Mouse (Mus musculus) CH12.LX (cell line): ENCODE measurements around the gene Cog1. TPM values are rescaled to one million over a fixed set of nuclear protein-coding genes. Genes with fewer than 3 reads are reported as not detected.

ENCODE experiments used
- DNase-seq: peaks from one replicate; pipeline ENCODE4 v3.0.0-alpha.2; 2013; ENCODE audit errors: extremely low read depth
- H3K27ac ChIP-seq: 2 replicates; pipeline ENCODE4 v1.5.1; 2012; ENCODE audit warnings: low read depth, mild to moderate bottlenecking, control low read depth, moderate library complexity; ENCODE audit not compliant: insufficient read depth
- H3K27me3 ChIP-seq: replicated peaks from 2 replicates; pipeline ENCODE3; 2012; ENCODE audit warnings: inconsistent platforms
- H3K36me3 ChIP-seq, 2 experiments: replicated peaks in 1 of 2; 2 replicates each; pipeline versions ENCODE3 to v1.6.1; 2012; ENCODE audit warnings: inconsistent platforms in 1 of 2, low read length in 1 of 2, mild to moderate bottlenecking in 1 of 2, mixed read lengths in 1 of 2, moderate library complexity in 1 of 2; ENCODE audit not compliant: control insufficient read depth in 1 of 2, insufficient read depth in 1 of 2
- H3K4me1 ChIP-seq, 2 experiments: 2 replicates each; pipeline ENCODE4 v1.6.1; 2012; ENCODE audit warnings: inconsistent platforms in 1 of 2, moderate library complexity in 1 of 2; ENCODE audit not compliant: insufficient read depth in 2 of 2, control insufficient read depth in 1 of 2
- H3K4me2 ChIP-seq: 2 replicates; pipeline ENCODE4 v1.6.1; 2012; ENCODE audit warnings: low read depth, mild to moderate bottlenecking, control low read depth; ENCODE audit not compliant: poor library complexity, insufficient read depth, severe bottlenecking
- H3K4me3 ChIP-seq, 3 experiments: fragments of 150-350 bp in 1 of 3; sonication (generic) in 1 of 3; replicated peaks in 1 of 3; 2 replicates each; pipeline versions ENCODE3 to v1.5.1; 2011 to 2012; ENCODE audit warnings: low read depth in 2 of 3, low read length in 2 of 3, mild to moderate bottlenecking in 2 of 3, moderate library complexity in 2 of 3, control low read depth in 1 of 3, improper control_type of control experiment in 1 of 3, inconsistent platforms in 1 of 3, mixed read lengths in 1 of 3; ENCODE audit not compliant: poor library complexity in 1 of 3
- H3K79me2 ChIP-seq: replicated peaks from 2 replicates; pipeline ENCODE4 v1.6.1; 2012; ENCODE audit warnings: mild to moderate bottlenecking, moderate library complexity; ENCODE audit not compliant: control insufficient read depth, poor library complexity, insufficient read depth, severe bottlenecking; ENCODE audit errors: extremely low read depth
- H3K9ac ChIP-seq: 2 replicates; pipeline ENCODE4 v1.6.1; 2012; ENCODE audit warnings: low read depth, mild to moderate bottlenecking, control low read depth, moderate library complexity; ENCODE audit not compliant: insufficient read depth
- H3K9me3 ChIP-seq: replicated peaks from 2 replicates; pipeline ENCODE3; 2012; ENCODE audit warnings: low read length, inconsistent platforms, mixed read lengths
- CHD1 ChIP-seq: IDR thresholded peaks from 2 replicates; pipeline ENCODE4 v1.6.1; 2012; ENCODE audit warnings: low read depth, low read length, improper control_type of control experiment, inconsistent platforms
- CTCF ChIP-seq, 2 experiments: IDR thresholded peaks in 1 of 2; conservative IDR thresholded peaks in 1 of 2; 2 replicates each; pipeline ENCODE4 v1.5.1; 2011 to 2012; ENCODE audit warnings: low read depth in 2 of 2, low read length in 2 of 2, improper control_type of control experiment in 1 of 2, inconsistent platforms in 1 of 2, mild to moderate bottlenecking in 1 of 2, moderate library complexity in 1 of 2
- E2F4 ChIP-seq: IDR thresholded peaks from 2 replicates; pipeline ENCODE4 v1.6.1; 2011; ENCODE audit warnings: low read depth, low read length, improper control_type of control experiment; ENCODE audit not compliant: insufficient replicate concordance
- EP300 ChIP-seq: IDR thresholded peaks from 2 replicates; pipeline ENCODE4 v1.6.1; 2011; ENCODE audit warnings: low read length, improper control_type of control experiment
- GABPA ChIP-seq: IDR thresholded peaks from 2 replicates; pipeline ENCODE4 v1.6.1; 2012; ENCODE audit warnings: low read depth, low read length, improper control_type of control experiment, inconsistent platforms; ENCODE audit not compliant: insufficient replicate concordance
- HCFC1 ChIP-seq: IDR thresholded peaks from 2 replicates; pipeline ENCODE4 v1.6.1; 2012; ENCODE audit warnings: low read depth, mild to moderate bottlenecking, inconsistent platforms, low read length, improper control_type of control experiment
- JUND ChIP-seq: conservative IDR thresholded peaks from 2 replicates; pipeline ENCODE4 v1.6.1; 2011; ENCODE audit warnings: low read depth, low read length, improper control_type of control experiment
- MAFK ChIP-seq: IDR thresholded peaks from 2 replicates; pipeline ENCODE4 v1.6.1; 2011; ENCODE audit warnings: low read length, improper control_type of control experiment; ENCODE audit not compliant: insufficient replicate concordance
- MAX ChIP-seq: IDR thresholded peaks from 2 replicates; pipeline ENCODE4 v1.6.1; 2011; ENCODE audit warnings: low read length, improper control_type of control experiment
- MAZ ChIP-seq: IDR thresholded peaks from 2 replicates; pipeline ENCODE4 v1.6.1; 2012; ENCODE audit warnings: low read depth, mild to moderate bottlenecking, inconsistent platforms, low read length, improper control_type of control experiment, moderate library complexity
- MXI1 ChIP-seq: IDR thresholded peaks from 2 replicates; pipeline ENCODE4 v1.6.1; 2011; ENCODE audit warnings: mild to moderate bottlenecking, low read depth, low read length, improper control_type of control experiment
- NRF1 ChIP-seq: IDR thresholded peaks from 2 replicates; pipeline ENCODE4 v1.6.1; 2014; ENCODE audit warnings: low read depth, mild to moderate bottlenecking, inconsistent platforms, low read length, improper control_type of control experiment, moderate library complexity
- SMC3 ChIP-seq: IDR thresholded peaks from 2 replicates; pipeline ENCODE4 v1.6.1; 2011; ENCODE audit warnings: low read depth, low read length, improper control_type of control experiment
- TBP ChIP-seq: conservative IDR thresholded peaks from 2 replicates; pipeline ENCODE4 v1.6.1; 2011; ENCODE audit warnings: low read depth, low read length, improper control_type of control experiment
- TCF12 ChIP-seq: IDR thresholded peaks from 2 replicates; pipeline ENCODE4 v1.6.1; 2014; ENCODE audit warnings: low read depth, mild to moderate bottlenecking, inconsistent platforms, low read length, improper control_type of control experiment
- USF2 ChIP-seq: conservative IDR thresholded peaks from 2 replicates; pipeline ENCODE4 v1.6.1; 2011; ENCODE audit warnings: low read depth, low read length, improper control_type of control experiment
- ZKSCAN1 ChIP-seq: IDR thresholded peaks from 2 replicates; pipeline ENCODE4 v1.6.1; 2012; ENCODE audit warnings: low read depth, inconsistent platforms, low read length, improper control_type of control experiment, borderline replicate concordance
- ZMIZ1 ChIP-seq: IDR thresholded peaks from 2 replicates; pipeline ENCODE4 v1.6.1; 2012; ENCODE audit warnings: low read depth, mild to moderate bottlenecking, inconsistent platforms, low read length, improper control_type of control experiment
- ZNF384 ChIP-seq: IDR thresholded peaks from 2 replicates; pipeline ENCODE4 v1.6.1; 2012; ENCODE audit warnings: low read depth, low read length, improper control_type of control experiment, inconsistent platforms
- dilution Hi-C: fragments of 300-500 bp; cut with MboI; formaldehyde crosslinking; loops from 2 replicates; pipeline ENCODE4 v1.14.3; 2020; ENCODE audit warnings: low sequenced_read_pairs; ENCODE audit not compliant: extremely low pct_unique_long_range_greater_than_20kb, extremely low pct_ligation_motif_present
- in situ Hi-C: fragments of 300-500 bp; cut with MboI; formaldehyde crosslinking; loops from 3 replicates; pipeline ENCODE4 v1.14.3; 2019; ENCODE audit warnings: low sequenced_read_pairs, low pct_ligation_motif_present, low pct_unique_long_range_greater_than_20kb, mixed read lengths
- polyA plus RNA-seq: library from polyadenylated mRNA; unstranded; fragments of >175 nt; gene quantifications from 2 replicates; pipeline ENCODE4 v1.2.1, GENCODE M21; 2012; ENCODE audit warnings: low read depth; ENCODE audit not compliant: insufficient read length
- total RNA-seq, 2 experiments: library from RNA; depleted of rRNA; stranded (reverse); fragments of 300-350 nt in 1 of 2; fragments of >200 nt in 1 of 2; gene quantifications; 2 replicates each; pipeline ENCODE4 v1.2.3; 2012 to 2014

Cog1 gene
- total and polyA plus RNA-seq, 3 experiments, result 15.8 to 38.6 (median 28.2) TPM

DNA sequence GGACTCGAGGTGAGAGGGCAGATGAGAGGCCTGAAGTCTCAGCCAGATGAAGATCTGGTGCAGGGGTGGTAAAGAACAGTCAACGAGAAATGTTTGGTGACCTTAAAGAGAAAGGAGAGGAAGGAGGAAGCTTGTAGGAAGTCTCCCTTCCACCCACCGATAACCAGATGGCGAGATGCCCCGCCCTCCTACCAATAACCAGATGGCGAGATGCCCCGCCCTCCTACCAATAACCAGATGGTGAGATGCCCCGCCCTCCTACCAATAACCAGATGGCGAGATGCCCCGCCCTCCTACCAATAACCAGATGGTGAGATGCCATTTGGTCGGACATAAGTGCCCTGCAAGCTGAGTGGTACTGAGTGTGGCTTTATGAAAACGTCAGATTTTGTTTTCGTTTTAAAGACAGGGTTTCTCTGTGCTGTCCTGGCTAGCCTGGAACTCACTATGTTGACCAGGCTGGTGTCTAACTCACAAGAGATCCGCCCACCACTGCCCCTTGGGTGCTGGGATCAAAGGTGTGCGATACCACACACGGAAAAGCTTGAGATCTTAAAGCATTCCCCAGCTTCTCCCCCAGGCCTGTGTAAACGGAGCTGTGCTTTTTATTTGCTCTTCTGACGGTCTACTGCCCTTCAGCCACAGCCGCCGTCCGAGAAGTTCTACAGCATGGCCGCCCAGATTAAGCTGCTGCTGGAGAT lies 2.4 kb downstream of the Cog1 start:
- Histone ChIP-seq H3K27ac (no peak overlapping the region), H3K79me2 (no peaks in the 10 kb centered on the region), H3K4me1 (peaks cover 9 to 28% of the 10 kb centered on the region in 2 experiments; a peak in 3 of 4 replicates), H3K36me3 (peaks cover 48 to 53% of the 10 kb centered on the region in 2 experiments), H3K9ac (no peak overlapping the region), H3K27me3 (peaks cover 2% of the 10 kb centered on the region), H3K4me3 (no peak overlapping the region), H3K9me3 (no peaks in the 10 kb centered on the region), H3K4me2 (no peak overlapping the region)
- in situ Hi-C loops, result no loop called here
- dilution Hi-C loops, result no loop called here
- DNase-seq, result peak; percentile 33
- TF ChIP-seq MAZ (no peak), MAX (no peak), CHD1 (no peak), E2F4 (no peak), EP300 (no peak), MXI1 (no peak), TBP (no peak), USF2 (no peak), NRF1 (no peak), SMC3 (no peak), JUND (no peak), HCFC1 (no peak), GABPA (no peak), ZNF384 (no peak), ZKSCAN1 (no peak), ZMIZ1 (no peak), MAFK (no peak)

DNA sequence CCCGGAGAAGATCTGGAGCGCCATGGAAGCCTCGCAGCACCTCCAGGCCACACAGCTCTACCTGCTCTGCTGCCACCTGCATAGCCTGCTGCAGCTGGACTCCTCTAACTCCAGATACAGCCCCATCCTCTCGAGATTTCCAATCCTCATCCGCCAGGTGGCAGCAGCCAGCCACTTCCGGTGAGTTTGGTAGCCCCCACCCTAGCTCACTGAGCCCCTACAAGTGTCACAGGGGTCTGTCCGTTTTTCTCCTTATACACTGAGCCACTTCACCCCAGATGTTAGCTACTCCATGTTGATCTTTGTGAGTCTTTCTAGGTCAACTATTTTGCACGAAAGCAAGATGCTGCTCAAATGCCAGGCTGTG lies 2.9 kb downstream of the Cog1 start:
- H3K79me2 ChIP-seq, result no peaks in the 10 kb centered on the region
- no peak overlapping the region for H3K4me3 ChIP-seq
- H3K9me3 ChIP-seq, result no peaks in the 10 kb centered on the region
- no peaks in the 10 kb centered on the region for H3K27me3 ChIP-seq
- TF ChIP-seq MAFK (no peak), TCF12 (no peak), SMC3 (peak; percentile 11; the same call in 1 of the 2 replicates), CTCF (conservative IDR thresholded peaks at IDR 0.05 in 1 of 2, IDR thresholded peaks at IDR 0.05 in 1 of 2; ENCODE audit: low read depth in 2 of 2, low read length in 2 of 2) (peak; percentile 13 to 46; a peak in 2 of 4 replicates), MAZ (peak; percentile 45; the same call in 1 of the 2 replicates)
- in situ Hi-C loops, result no loop called here
- no peak overlapping the region for H3K9ac ChIP-seq
- no peak overlapping the region for H3K4me2 ChIP-seq
- H3K36me3 ChIP-seq, result peaks cover 53 to 58% of the 10 kb centered on the region in 2 experiments
- H3K27ac ChIP-seq, result no peak overlapping the region
- dilution Hi-C loops, result no loop called here
- DNase-seq, result peak; percentile 38
- H3K4me1 ChIP-seq, result peaks cover 9 to 28% of the 10 kb centered on the region in 2 experiments; a peak in 3 of 4 replicates
